Mouse (Mus musculus): ENCODE results near the gene Nod2.

Gene Nod2

DNA sequence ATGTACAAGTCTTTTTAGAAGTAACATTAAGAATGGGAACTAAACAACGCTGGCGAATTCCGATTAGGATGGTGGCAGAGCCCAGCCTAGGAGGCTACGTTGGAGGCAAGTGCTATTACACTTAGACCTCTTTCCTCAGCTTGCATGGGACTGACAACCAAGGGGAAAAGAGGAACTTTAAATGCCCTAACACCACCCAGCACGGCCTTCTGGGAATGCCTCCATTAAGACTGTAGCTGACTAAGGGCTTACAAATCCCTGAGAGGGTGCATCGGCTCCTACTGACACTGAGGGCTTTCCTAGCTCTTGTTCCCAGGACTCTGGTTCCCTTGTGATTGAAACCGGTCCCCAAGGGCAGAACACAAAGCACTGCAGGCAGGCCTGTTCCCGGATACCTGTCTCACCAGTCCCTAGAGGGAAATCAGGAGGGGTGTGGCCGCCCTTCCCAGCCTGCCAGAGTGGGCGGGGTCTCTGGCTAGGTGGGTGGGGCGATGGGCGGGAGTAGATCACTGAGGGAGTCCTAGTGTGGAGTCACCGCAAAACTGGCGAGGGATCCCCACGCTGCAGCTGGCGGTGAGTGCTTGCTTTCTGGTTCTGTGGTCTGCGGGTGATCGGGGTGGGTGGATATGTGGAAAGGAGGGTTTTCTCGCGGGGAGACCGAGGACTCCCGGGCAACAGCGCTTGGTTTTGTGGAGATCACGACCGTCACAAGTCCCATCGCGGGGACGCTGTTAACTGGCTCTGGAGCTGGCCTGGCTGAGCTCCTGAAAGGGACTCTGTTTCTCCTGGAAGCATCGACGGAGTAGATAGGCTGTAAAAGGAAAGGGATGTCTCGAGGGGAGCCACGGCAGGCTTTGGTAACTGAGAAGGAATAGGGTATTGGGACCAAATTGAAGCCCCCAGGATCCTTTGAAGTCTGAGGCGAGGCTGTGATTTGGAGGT, at the start of gene Nod2:
Gene Nod2 (plus strand): TSS at position 479 of the 942 bp plus-strand sequence.
- peak; percentile 75 for DNase-seq (ENCODE audit: low spot score)

DNA sequence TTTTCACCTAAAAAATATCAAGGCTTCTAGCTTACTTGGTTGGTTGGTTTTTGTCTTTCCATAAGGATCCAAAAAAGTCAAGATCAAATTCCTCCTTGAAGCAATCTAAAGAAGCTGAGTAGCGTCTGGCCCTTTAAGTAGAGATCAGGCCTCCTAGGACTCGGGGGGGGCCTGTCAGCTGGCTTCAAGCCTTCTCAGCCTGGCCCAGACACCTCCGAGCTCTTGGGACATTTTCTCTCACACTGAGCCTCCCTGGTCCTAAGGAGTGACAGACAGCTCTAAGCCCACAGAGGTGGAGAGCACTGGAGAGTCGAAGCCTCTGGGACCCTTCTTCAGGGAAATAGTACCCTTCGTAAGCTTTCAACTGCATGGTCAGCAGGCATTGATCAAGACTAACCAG, 48.5 kb upstream of the Nod2 start:
- DNase-seq (ENCODE audit: low spot score) = no peak

DNA sequence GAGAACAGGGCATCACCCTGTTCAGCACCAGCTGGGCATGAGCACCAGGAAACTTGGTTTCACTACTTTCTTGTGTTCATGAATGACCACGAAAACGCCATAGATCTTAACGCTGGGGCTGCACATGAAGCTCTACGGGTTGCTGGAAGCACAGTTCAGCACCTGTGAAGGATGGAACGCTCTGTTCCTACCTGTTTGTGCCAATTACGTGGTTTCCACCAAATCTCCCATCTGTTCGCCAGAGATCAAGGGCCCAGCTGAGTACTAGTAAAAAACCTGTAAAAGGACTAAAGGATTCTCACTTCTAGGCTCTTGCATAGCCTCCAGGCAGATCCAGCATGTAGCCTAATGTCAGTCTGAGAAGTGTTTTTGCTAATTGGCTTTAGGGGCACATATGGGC, 47.6 kb upstream of the Nod2 start:
- no peak for DNase-seq (ENCODE audit: low spot score)

DNA sequence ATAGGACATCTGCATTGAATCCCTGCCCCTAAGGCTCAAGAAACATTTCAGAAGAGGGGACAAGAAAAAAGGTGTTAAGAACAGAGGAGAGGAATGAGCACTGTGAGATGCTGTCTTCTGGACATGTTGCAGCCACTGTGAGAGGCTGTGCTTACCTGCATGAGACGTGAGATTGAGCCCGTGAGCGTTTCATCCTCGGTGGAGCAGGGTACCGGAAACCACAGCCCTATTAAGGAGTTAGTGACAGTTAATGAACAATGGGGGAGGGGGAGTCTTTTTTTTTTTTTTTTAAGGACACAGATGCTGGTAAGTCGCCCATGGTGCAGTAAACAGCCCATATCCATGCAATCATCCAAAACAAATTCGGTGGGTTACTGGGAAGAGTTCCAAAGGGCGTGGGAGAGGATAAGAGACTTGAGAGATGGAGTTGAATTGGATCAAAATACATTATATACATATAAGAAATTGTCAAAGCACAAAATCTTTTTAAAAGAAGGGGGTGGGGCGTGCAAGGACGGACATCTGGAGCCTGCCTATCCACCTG, 43.6 kb upstream of the Nod2 start:
- DNase-seq (ENCODE audit: low spot score) = peak; percentile 46

DNA sequence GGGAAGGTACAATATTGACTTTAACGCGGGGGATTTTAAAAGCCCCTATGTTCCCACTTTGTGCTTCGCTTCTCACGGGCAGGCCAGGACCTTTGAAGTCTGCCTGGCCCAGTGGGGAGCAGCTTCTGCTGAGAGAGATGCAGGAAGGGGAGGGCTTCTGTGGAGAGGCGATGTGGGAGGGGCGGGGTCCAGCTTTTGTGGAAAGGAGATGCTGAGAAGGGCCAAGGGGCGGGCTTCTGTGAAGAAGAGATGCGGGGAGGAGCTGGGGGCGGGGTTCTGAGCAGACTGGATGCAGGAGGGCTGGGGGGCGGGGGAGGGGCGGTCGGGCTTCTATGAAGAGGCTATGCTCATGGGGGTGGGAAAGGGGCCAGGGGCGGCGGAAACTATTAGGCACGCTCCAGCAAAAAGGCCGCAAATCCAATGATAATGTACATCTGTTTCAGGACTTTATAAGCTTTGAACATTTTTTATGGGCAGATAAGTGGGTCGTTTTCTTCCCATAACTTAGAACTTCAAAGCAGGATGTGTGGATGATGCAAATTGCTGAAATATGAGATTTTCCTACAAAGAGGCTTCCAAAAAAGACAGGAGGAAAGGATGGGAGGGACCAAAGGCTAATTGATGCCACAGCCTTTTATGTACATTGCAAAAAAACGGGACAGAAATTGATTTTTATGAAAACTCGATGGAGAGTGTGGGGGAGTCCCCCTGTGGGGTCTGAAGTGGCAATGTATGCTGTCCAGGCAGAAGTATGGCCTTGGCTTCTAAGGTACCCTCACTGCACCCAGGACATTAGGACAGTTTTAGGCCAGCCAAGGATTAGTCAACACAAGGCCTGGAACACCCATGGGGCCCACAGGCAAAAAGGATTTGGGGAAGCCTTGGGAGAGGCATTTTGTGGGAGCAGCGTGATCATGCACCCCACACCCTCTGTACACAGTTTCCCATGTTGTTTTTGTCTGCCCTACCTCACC, 42.8 kb upstream of the Nod2 start:
- peak; percentile 91 for DNase-seq (ENCODE audit: low spot score)

DNA sequence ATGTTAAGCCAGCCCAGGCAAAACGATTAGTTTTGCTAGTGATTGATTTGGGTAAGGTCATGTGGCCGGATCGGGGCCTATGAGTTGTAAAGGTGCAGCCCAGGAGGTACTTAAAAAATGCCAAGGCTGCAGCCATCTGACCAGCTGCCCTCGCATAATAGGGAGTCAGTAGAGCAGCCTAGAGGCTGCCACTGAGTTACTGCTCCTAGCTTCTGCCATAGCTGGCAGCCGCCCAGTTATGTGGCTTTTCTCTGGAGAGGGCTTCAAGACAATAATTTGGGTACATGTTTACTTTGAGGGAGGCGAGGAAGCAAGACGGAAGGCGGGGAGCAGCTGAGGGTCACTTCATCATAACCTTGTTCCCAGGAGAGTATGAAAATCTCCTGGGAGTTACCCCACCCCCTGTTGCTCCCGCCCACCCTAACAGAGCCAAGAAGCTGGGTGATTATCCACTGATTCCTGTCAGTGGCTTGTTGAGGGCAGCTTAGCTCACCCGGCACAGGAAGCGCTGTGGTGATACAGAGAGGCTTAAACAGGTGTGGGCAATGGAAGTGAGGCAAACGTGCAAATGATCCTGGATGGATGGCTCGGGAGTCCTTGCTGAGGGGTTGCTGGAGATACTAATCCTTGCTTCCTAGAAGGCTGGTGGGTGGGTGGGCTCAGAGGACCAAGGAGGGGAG, 41.6 kb upstream of the Nod2 start:
- DNase-seq (ENCODE audit: low spot score) = no peak

DNA sequence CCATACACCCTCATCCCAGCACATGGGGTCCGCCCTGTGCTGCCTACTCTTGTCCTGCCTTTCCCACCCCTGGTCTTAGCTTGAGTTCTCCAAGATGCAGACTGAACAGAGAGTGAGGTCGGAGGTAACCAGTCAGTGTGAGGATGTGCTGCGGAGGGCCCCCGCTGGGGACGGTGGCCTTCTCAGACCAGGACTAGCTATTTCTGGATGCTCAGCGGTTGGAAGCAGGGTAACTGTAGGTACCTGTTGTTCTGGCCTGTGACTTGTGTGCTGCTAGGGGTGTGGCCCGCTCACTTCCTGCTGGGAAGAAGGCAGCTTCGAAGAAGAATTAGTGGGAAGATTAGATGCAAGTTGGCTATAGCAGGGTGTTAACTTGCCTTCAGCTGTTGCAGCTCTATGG, 38.1 kb upstream of the Nod2 start:
- DNase-seq (ENCODE audit: low spot score) = no peak

DNA sequence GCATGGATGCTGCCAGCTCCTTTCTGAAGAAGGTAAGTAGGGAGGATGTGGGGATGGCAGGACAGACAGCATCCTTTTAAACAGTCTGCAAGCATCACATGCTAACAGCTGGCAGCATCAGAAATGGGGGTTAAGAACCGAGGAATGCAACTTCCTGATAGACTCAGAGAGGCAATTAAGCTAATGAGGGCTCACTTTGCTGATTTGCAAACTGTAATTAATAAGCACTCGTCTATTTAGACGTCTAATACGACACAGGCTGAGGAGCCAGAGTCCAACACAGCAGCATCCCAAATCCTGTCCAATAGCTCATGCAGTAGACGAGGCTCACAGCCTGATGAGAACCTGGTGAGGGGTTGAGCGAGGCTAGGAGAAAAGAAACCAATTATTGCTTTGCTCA, 36.8 kb upstream of the Nod2 start:
- DNase-seq (ENCODE audit: low spot score) = no peak

DNA sequence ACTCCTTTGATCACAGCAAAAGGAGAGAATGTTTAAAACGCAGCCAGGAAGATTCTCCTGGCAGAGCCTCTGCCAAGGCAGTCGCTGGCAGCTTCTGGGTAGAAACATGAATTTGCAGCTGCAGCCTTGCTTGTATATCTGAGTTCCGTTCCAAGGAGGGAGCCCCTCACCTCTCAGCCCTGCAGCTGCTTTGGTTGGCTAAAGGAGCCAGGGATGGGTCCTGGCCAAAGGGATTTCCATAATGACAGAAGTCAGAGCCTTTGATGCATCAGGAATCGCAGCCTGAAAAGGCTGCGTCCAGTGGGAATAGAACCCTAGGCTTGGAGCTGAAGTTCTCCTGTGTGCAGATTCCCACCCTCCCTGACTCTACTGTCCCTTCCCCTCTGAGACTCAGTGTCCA, 32.1 kb upstream of the Nod2 start:
- no peak for DNase-seq (ENCODE audit: low spot score)

DNA sequence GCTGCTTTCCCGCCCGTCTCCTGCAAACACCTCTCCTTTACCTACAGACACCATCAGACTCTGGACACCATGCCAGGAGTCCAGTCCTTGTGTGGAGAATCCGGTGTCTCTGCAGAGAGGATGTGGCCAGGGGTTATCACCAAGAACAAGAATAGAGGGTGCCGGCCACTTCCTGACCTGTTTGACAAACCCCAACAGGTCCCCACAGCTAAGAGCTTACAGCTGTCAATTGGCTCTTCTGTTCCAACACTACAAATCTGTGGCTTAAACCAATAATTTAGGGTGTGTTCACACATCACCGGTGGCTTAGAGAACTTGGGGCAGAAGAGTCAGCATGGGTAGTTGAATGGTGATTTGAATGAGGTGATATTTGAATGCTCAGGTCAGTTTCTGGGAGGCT, 28.5 kb upstream of the Nod2 start:
- DNase-seq (ENCODE audit: low spot score) = no peak

DNA sequence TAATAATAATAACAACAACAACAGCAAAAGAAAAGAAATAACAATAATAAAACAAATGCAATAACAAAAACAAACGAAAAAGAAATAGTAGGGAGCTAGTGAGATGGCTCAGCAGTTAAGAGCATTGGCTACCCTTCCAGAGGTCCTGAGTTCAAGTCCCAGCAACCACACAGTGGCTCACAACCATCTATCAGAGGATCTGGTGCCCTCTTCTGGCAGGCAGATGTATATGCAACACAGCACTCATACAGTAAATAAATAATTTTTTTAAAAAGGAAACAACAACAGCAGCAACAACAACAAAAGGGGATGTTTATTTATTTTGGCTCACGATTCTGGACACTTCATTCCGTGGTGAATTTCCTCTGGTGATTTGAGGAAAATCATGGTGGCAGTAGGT, 27.6 kb upstream of the Nod2 start:
- no peak for DNase-seq (ENCODE audit: low spot score)

DNA sequence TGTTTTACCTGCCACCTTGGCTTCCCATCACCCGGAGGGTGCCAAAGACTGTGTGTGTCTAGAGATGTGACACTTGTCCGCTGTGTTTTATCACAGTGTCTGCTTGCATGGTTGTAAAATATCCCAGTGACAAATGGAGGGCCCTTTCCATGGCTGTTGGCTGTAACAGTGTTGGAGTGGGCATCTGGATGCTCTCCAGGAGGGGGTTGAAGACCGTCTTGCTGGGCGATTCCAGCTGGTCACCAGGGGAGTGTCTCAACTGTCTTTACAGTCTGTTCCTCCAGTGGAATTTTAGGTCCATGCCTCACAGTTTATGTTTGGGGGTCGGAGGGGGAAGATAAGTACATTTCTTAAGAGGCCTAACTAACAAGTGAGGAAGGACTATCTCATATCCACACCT, 26.2 kb upstream of the Nod2 start:
- DNase-seq (ENCODE audit: low spot score) = no peak

DNA sequence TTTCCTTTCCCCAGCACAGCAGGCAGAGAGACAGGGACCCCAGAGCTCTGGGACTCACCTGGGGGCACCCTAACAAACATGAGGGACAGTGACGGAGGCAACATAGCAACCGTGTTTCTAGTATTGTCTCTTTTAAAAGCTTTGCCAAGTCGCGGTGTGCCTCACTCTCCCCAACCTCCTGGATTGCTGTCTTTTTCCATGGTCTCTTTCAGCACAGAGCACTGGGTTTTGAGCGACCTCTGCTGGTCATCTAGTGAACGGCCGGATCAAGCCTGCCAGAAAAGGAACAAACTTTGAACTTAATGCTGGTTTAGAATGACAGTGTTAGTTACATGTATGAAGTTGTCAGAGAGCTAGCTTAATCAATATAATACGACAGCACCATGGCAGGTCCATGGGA, 25.7 kb upstream of the Nod2 start:
- DNase-seq (ENCODE audit: low spot score) = peak; percentile 86

DNA sequence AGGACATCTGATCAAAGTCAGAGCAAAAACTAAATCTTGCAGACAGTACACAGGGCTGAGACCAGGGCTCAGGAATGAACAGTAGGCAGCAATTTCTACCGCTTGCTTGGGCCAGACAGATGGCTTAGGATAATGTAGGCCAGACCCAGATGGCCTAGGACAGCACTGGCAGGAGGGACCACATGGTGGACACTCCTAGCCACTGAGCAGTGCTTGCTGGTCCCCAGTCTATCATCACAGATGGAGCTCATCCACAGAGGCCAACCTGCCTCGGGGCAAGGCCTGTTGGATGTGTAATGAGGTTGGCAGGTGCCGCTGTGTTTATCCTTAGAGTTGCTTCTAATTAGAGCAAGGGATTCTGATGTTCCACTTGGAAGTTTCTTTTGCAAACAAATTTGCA, 23.8 kb upstream of the Nod2 start:
- DNase-seq (ENCODE audit: low spot score) = peak; percentile 35

DNA sequence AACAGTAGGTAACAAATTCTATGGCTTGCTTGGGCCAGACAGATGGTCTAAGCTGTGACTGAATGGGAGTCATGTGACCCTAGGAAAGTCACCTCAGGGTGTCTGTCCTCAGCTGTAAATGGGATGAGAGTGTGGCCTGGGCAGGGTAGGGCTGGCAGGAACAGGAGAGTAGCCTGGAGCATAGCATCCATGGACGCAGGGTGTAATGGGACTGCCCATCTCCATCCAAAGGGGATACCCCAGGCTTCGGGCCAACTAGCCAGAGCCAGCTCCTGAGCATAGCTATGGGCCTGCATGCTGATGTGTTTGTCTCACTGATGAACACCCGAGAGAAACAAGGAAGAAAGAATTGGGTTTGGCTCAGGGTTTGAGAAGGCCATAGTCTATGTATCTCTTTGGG, 22.8 kb upstream of the Nod2 start:
- no peak for DNase-seq (ENCODE audit: low spot score)

DNA sequence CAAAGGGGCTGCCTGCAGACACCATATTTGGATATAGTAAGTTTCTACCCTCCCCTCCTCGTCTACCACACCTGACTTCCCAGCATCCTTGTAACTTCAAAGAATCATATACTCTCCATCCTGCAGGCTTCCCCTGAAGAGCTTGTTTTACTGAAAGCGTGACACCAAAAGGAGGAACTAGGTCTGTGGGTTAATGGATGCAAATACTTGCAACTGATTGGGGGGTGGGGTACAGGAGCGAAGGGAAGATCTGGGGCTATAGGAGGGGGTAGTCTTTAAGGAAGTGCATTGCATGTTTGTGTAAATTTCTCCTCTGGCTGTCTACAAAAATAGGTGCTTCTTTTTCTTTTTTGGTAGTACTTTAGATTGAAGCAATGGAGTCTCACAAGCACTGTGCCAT, 20.7 kb upstream of the Nod2 start:
- no peak for DNase-seq (ENCODE audit: low spot score)

DNA sequence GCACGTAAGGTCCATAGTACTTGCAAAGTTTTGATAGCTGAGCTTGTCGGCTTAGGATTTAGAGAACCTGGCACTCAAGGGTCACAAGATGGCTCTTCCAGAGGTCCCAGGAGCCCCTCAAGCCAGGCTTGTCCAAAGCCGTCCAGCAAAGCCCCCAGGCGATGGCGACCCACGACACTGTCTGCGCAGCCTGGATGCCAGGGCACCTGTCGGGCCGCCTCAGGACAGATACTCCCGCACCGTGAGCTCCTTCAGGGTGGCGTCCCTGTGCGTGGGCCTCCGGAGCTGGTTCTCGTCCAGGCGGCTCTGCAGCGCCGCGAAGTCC, 20.2 kb upstream of the Nod2 start:
- DNase-seq (ENCODE audit: low spot score) = no peak

DNA sequence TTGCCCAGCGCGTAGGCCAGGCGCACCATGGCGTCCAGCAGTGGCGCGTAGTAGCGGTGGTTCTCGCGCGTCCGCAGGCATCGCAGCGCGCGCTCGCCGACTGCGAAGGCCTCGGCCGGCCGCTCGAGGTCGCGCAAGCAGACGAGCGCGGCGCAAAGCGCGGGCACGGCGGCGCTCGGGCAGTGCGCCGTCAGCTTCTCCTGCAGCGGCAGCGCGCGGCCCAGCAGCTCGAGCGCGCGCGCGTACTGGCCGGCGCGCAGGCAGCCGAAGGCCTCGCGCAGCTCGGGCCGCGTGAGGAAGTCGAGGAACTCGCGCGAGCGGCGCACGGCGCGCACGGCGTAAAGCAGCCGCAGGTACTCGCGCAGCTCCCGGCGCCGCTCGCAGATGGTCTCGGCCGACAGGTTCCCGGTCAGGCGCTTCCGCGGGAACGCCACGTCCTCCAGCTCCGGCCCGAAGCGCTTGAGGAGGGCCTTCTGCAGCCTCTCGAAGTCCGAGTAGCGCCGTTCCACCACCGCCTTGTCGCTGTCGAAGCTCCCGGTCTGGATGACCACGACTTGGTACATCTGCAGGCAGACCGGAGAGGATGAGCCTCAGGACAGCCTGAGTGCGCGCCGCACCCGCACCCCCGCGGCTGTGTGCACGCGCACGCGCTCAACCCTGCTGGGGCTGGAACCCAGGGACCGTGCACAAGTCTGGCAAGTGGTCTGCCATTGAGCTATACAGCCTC, 19.7 kb upstream of the Nod2 start:
- peak; percentile 90 for DNase-seq (ENCODE audit: low spot score)

DNA sequence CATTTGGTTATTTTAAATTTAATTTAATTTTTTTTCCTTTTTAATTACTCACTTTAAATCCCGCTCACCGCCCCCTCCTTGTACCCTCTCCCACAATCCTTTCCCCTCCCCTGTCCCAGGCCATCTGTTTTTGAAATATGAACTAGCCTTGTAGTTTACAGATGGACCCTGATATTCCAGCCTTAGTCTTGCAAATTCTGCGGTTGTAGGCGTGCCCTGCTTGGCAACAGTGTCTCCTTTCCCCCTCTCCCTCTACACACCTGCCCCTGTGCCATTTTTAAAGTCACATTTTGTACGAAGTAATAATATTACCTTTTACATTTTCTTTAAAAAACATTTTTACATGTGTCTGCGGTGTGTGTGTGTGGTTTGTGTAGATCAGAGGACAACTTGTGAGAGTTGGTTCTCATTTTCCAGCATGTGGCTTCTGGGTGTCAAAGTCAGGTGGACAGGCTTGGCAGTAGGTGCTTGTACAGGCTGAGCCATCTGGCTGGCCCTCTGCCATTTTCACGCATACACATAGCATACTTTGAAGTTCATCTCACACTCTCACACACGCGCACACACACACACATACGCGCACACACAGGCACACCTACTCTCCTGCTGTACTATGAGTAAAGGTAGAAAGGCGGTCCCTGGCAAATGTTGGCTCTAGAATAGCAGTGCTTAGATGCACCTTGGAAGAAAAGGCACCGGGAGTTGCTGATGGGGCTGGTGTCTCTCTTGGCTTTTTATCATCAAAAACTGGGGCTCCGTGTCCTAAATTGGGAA, 18.9 kb upstream of the Nod2 start:
- no peak for DNase-seq (ENCODE audit: low spot score)

DNA sequence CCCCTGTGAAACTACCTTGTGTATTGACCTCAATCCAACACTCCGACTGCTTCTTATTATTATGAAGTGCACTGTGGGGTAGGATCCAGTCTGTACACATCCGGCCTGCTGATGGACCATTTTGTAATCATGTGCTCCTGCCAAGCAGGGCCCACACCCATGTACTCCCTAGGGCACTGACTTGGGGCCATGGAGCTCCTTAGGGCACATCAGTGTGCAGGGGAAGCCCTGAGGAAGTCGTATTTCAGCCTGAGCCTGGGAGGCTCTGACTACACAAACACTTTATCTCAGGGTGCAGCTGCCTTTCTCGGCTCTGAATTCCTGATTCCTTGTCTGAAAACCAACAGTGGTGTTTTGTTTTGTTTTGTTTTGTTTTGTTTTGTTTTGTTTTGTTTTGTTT, 16.9 kb upstream of the Nod2 start:
- DNase-seq (ENCODE audit: low spot score) = no peak

DNA sequence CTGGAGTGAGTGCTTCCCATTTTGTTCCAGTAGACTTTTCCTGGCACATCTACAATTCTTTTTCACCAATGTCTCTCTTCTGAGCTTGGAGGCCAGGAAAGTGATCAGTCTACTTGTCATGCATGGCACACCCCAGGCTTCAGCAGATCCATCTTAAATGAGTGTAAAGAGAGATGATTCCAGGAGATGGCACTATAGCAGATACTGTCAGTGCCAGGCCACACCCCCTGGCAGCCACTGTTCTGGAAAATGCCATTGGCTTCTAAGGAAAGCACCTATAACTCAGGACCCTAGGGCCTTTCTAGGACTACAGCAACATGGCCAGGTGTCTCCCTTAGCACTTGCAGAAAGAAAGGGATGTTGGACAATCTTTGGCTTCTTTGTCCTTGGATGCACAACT, 16.0 kb upstream of the Nod2 start:
- peak; percentile 53 for DNase-seq (ENCODE audit: low spot score)
